Mouse (Mus musculus) liver, embryonic 11.5 days (tissue): ENCODE measurements around the gene Tmem88. TPM values are rescaled to one million over a fixed set of nuclear protein-coding genes. Genes with fewer than 3 reads are reported as not detected.
A peak's percentile ranks its signal among the peaks of the same experiment; 100 is the strongest.

Experiments
- ATAC-seq: fragments of 200-750 bp; cut with Nextera tagmentation; replicated peaks from 2 replicates; pipeline ENCODE4 v1.8.0; 2017; ENCODE audit warnings: moderate number of reproducible peaks, mild to moderate bottlenecking, moderate TSS enrichment, moderate library complexity; ENCODE audit not compliant: low FRiP score
- DNase-seq: peaks from one replicate; pipeline ENCODE4 v3.0.0-alpha.2; 2017; ENCODE audit warnings: low spot score
- H3K27ac ChIP-seq: fragments of 300-500 bp; sonication (generic); 2 replicates; pipeline ENCODE4 v1.5.1; 2014; ENCODE audit warnings: mild to moderate bottlenecking, low read depth, low read length, control low read depth
- H3K27me3 ChIP-seq: fragments of 300-500 bp; sonication (generic); replicated peaks from 2 replicates; pipeline ENCODE4 v1.6.1; 2014; ENCODE audit warnings: low read length, mixed read lengths; ENCODE audit not compliant: control insufficient read depth, insufficient read depth
- H3K36me3 ChIP-seq: fragments of 300-500 bp; sonication (generic); 2 replicates; pipeline ENCODE4 v1.6.1; 2014; ENCODE audit warnings: mild to moderate bottlenecking, low read length, moderate library complexity, mixed read lengths; ENCODE audit not compliant: control insufficient read depth, insufficient read depth
- H3K4me1 ChIP-seq: fragments of 300-500 bp; sonication (generic); replicated peaks from 2 replicates; pipeline ENCODE4 v1.6.1; 2014; ENCODE audit warnings: low read length, mixed read lengths; ENCODE audit not compliant: control insufficient read depth, insufficient read depth
- H3K4me2 ChIP-seq: fragments of 300-500 bp; sonication (generic); 2 replicates; pipeline ENCODE4 v1.6.1; 2014; ENCODE audit warnings: mild to moderate bottlenecking, control low read depth, moderate library complexity
- H3K4me3 ChIP-seq: fragments of 300-500 bp; sonication (generic); 2 replicates; pipeline ENCODE4 v1.5.1; 2014; ENCODE audit warnings: low read depth, low read length, control low read depth
- H3K9ac ChIP-seq: fragments of 300-500 bp; sonication (generic); 2 replicates; pipeline ENCODE4 v1.6.1; 2014; ENCODE audit warnings: low read depth, low read length, control low read depth
- H3K9me3 ChIP-seq: fragments of 300-500 bp; sonication (generic); 2 replicates; pipeline ENCODE4 v1.6.1; 2016; ENCODE audit warnings: low read length, inconsistent platforms, mixed read lengths; ENCODE audit not compliant: control insufficient read depth
- WGBS: fragments of 180-500 bp; shearing (Covaris S2); extraction: QIAGEN DNeasy Blood & Tissue Kit; methylation state at CpG from one replicate; pipeline ENCODE4 v1.1.7; 2014; 5-methylcytosine and 5-hydroxymethylcytosine counted together
- polyA plus RNA-seq: library from polyadenylated mRNA; unstranded; fragments of >200 nt; fragmentation: Nextera tagmentation; extraction: Ambion mirVana; gene quantifications from 2 replicates; pipeline ENCODE4 v1.2.1, GENCODE M21; 2014

The Tmem88 gene
- 20.4 and 26.2 TPM in 2 replicates for polyA plus RNA-seq

GRCm38 (mm10) chr11:69398059-69398458 lies at the start of gene Tmem88:
Gene Tmem88, minus strand, starts transcription at chr11:69398234.
- peak within 1 kb of the TSS; percentile 93 for H3K27ac ChIP-seq
- H3K9ac ChIP-seq: peak within 1 kb of the TSS; percentile 83
- peaks cover 47% of the 10 kb centered on the region for H3K4me1 ChIP-seq
- no peaks in the 10 kb centered on the region for H3K9me3 ChIP-seq
- H3K4me2 ChIP-seq: peak within 1 kb of the TSS; percentile 96
- H3K36me3 ChIP-seq: peaks cover 28% of the 10 kb centered on the region
- H3K27me3 ChIP-seq: no peaks in the 10 kb centered on the region
- H3K4me3 ChIP-seq: peak within 1 kb of the TSS; percentile 77
- DNase-seq (no peak), ATAC-seq (no peak)
- 11% methylated on average over 16 of the region's 16 CpGs for WGBS

- no peak overlapping the region for H3K4me2 ChIP-seq
- H3K9ac ChIP-seq: no peak overlapping the region
- no peak overlapping the region for H3K4me3 ChIP-seq
- ATAC-seq (no peak), DNase-seq (no peak)
- no peaks in the 10 kb centered on the region for H3K27me3 ChIP-seq
- no peak overlapping the region for H3K27ac ChIP-seq
- H3K4me1 ChIP-seq: peaks cover 10% of the 10 kb centered on the region
- no peaks in the 10 kb centered on the region for H3K36me3 ChIP-seq
- 84% methylated on average over 7 of the region's 7 CpGs for WGBS
- H3K9me3 ChIP-seq: no peaks in the 10 kb centered on the region
These were observed 49.3 kb upstream of the Tmem88 start for GRCm38 (mm10) chr11:69447299-69447698.

GRCm38 (mm10) chr11:69443328-69443727 lies 45.3 kb upstream of the Tmem88 start:
- no peak overlapping the region for H3K4me2 ChIP-seq
- ATAC-seq (no peak), DNase-seq (no peak)
- no peak overlapping the region for H3K9ac ChIP-seq
- H3K4me1 ChIP-seq: peaks cover 6% of the 10 kb centered on the region; the same call in 1 of the 2 replicates
- H3K9me3 ChIP-seq: no peaks in the 10 kb centered on the region
- H3K36me3 ChIP-seq: no peaks in the 10 kb centered on the region
- H3K27me3 ChIP-seq: no peaks in the 10 kb centered on the region
- WGBS: 30% methylated on average over 5 of the region's 5 CpGs
- no peak overlapping the region for H3K4me3 ChIP-seq
- no peak overlapping the region for H3K27ac ChIP-seq

- Histone ChIP-seq H3K9ac (no peak overlapping the region), H3K4me3 (no peak overlapping the region), H3K27me3 (0 out of 2 replicates have a peak, but pooled peaks cover 5% of the 10 kb centered on the region), H3K4me1 (no peaks in the 10 kb centered on the region), H3K9me3 (no peaks in the 10 kb centered on the region), H3K27ac (no peak overlapping the region), H3K4me2 (no peak overlapping the region), H3K36me3 (no peaks in the 10 kb centered on the region)
- 27% methylated on average over 3 of the region's 3 CpGs for WGBS
- ATAC-seq (no peak), DNase-seq (no peak)
These were observed 39.3 kb upstream of the Tmem88 start for GRCm38 (mm10) chr11:69437291-69437690.

GRCm38 (mm10) chr11:69433189-69433588 lies 35.2 kb upstream of the Tmem88 start:
- H3K36me3 ChIP-seq: no peaks in the 10 kb centered on the region
- H3K27me3 ChIP-seq: 0 out of 2 replicates have a peak, but pooled peaks cover 5% of the 10 kb centered on the region
- H3K4me1 ChIP-seq: peaks cover 11% of the 10 kb centered on the region
- H3K4me3 ChIP-seq: no peak overlapping the region
- no peaks in the 10 kb centered on the region for H3K9me3 ChIP-seq
- H3K4me2 ChIP-seq: no peak overlapping the region
- no peak overlapping the region for H3K9ac ChIP-seq
- DNase-seq (no peak), ATAC-seq (no peak)
- 62% methylated on average over 6 of the region's 6 CpGs for WGBS
- no peak overlapping the region for H3K27ac ChIP-seq

GRCm38 (mm10) chr11:69432640-69432982 lies 34.6 kb upstream of the Tmem88 start:
- Histone ChIP-seq H3K27me3 (0 out of 2 replicates have a peak, but pooled peaks cover 5% of the 10 kb centered on the region), H3K27ac (no peak overlapping the region), H3K4me2 (no peak overlapping the region), H3K9me3 (no peaks in the 10 kb centered on the region), H3K4me1 (peaks cover 11% of the 10 kb centered on the region), H3K36me3 (no peaks in the 10 kb centered on the region), H3K9ac (no peak overlapping the region), H3K4me3 (no peak overlapping the region)
- DNase-seq (no peak), ATAC-seq (no peak)
- WGBS: 71% methylated on average over 11 of the region's 11 CpGs

- Histone ChIP-seq H3K36me3 (no peaks in the 10 kb centered on the region), H3K27ac (no peak overlapping the region), H3K27me3 (0 out of 2 replicates have a peak, but pooled peaks cover 5% of the 10 kb centered on the region), H3K9me3 (no peaks in the 10 kb centered on the region), H3K4me2 (no peak overlapping the region), H3K4me1 (peaks cover 11% of the 10 kb centered on the region), H3K9ac (no peak overlapping the region), H3K4me3 (no peak overlapping the region)
- DNase-seq (peak; percentile 51), ATAC-seq (0 out of 2 replicates have a peak, but pooled peaks have one; percentile 47)
- 40% methylated on average over 11 of the region's 11 CpGs for WGBS
These were observed 34.0 kb upstream of the Tmem88 start for GRCm38 (mm10) chr11:69431829-69432639.

- 0 out of 2 replicates have a peak, but pooled peaks cover 5% of the 10 kb centered on the region for H3K27me3 ChIP-seq
- WGBS: 89% methylated on average over 15 of the region's 15 CpGs
- no peak overlapping the region for H3K9ac ChIP-seq
- H3K4me2 ChIP-seq: no peak overlapping the region
- DNase-seq (no peak), ATAC-seq (no peak)
- peaks cover 16% of the 10 kb centered on the region for H3K4me1 ChIP-seq
- no peak overlapping the region for H3K4me3 ChIP-seq
- H3K9me3 ChIP-seq: no peaks in the 10 kb centered on the region
- no peaks in the 10 kb centered on the region for H3K36me3 ChIP-seq
- no peak overlapping the region for H3K27ac ChIP-seq
These were observed 32.6 kb upstream of the Tmem88 start for GRCm38 (mm10) chr11:69430631-69431030.

GRCm38 (mm10) chr11:69429313-69429712 lies 31.3 kb upstream of the Tmem88 start:
- no peak for DNase-seq
- Histone ChIP-seq H3K9ac (no peak overlapping the region), H3K4me3 (no peak overlapping the region), H3K4me2 (no peak overlapping the region), H3K9me3 (no peaks in the 10 kb centered on the region), H3K27me3 (0 out of 2 replicates have a peak, but pooled peaks cover 3% of the 10 kb centered on the region), H3K36me3 (no peaks in the 10 kb centered on the region), H3K27ac (no peak overlapping the region), H3K4me1 (peaks cover 16% of the 10 kb centered on the region)
- 37% methylated on average over 2 of the region's 2 CpGs for WGBS
- no peak for ATAC-seq
